Mouse (Mus musculus) lung, postnatal 0 days (tissue): Measurements from ENCODE around the gene Max.

ENCODE experiments used
- CTCF ChIP-seq: IDR thresholded peaks from 2 replicates; pipeline ENCODE4 v1.5.1; 2016; ENCODE audit warnings: antibody characterized with exemption, mild to moderate bottlenecking
- EP300 ChIP-seq: IDR thresholded peaks from 2 replicates; pipeline ENCODE4 v1.6.1; 2016; ENCODE audit warnings: antibody characterized with exemption, mild to moderate bottlenecking, control low read depth

- TF ChIP-seq CTCF (no peak), EP300 (peak; percentile 86)
Measured at GRCm38 (mm10) chr12:76948185-76948584, 13.8 kb downstream of the Max start.
